Mouse (Mus musculus) megakaryocyte, embryonic 14.5 days (primary cell): Measurements from ENCODE around the gene Tmem174. TPM values are rescaled to one million over a fixed set of nuclear protein-coding genes. Genes with fewer than 3 reads are reported as not detected.

Source experiments
- H3K27me3 ChIP-seq: replicated peaks from 2 replicates; pipeline ENCODE3; 2012; ENCODE audit warnings: inconsistent platforms
- H3K36me3 ChIP-seq: replicated peaks from 2 replicates; pipeline ENCODE3; 2012; ENCODE audit warnings: low read length, inconsistent platforms, mixed read lengths
- H3K4me1 ChIP-seq: 2 replicates; pipeline ENCODE4 v1.6.1; 2012; ENCODE audit warnings: inconsistent platforms
- H3K4me3 ChIP-seq: replicated peaks from 2 replicates; pipeline ENCODE3; 2012; ENCODE audit warnings: moderate library complexity, mild to moderate bottlenecking, inconsistent platforms
- H3K9me3 ChIP-seq: 2 replicates; pipeline ENCODE4 v1.6.1; 2012; ENCODE audit warnings: inconsistent platforms
- FLI1 ChIP-seq: IDR thresholded peaks from 2 replicates; pipeline ENCODE4 v1.6.1; 2012; ENCODE audit warnings: low read length, inconsistent platforms, mixed read lengths
- GATA1 ChIP-seq: IDR thresholded peaks from 3 replicates; pipeline ENCODE4 v1.6.1; 2012; ENCODE audit warnings: mixed read lengths, low read length, inconsistent platforms, borderline replicate concordance
- polyA plus RNA-seq: library from polyadenylated mRNA; stranded (reverse); fragments of >175 nt; gene quantifications from 2 replicates; pipeline ENCODE4 v1.2.3, GENCODE M21; 2012; ENCODE audit warnings: low replicate concordance; ENCODE audit not compliant: insufficient read depth

The Tmem174 gene
- polyA plus RNA-seq, 1 experiment = not detected

DNA sequence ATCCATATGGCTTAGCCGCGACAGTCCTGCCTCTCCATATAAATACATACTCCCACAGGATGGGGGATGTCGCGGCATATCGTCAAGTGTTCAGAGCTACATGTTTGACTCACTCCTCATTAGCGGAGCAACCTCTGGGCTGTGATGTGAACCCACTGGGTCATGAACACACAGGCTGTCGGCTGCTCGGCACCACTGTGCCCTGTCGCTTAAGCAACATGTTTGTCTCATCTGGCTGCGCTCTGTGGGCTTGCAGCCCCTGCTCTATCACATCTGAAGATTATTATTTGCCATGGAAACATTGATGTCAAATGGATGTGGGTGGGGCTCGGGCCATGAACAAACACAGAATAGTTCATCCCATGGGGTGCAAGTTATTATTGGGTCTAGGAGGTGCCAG lies 33.4 kb downstream of the Tmem174 start:
- Histone ChIP-seq H3K4me3 (no peak overlapping the region), H3K4me1 (no peaks in the 10 kb centered on the region), H3K27me3 (no peaks in the 10 kb centered on the region), H3K9me3 (peaks cover 13% of the 10 kb centered on the region), H3K36me3 (no peaks in the 10 kb centered on the region)
- no peak for TF ChIP-seq FLI1
- TF ChIP-seq GATA1 = no peak

- no peaks in the 10 kb centered on the region for H3K4me1 ChIP-seq
- H3K36me3 ChIP-seq = no peaks in the 10 kb centered on the region
- H3K27me3 ChIP-seq = peaks cover 4% of the 10 kb centered on the region
- H3K4me3 ChIP-seq = no peak overlapping the region
- TF ChIP-seq FLI1 (no peak), GATA1 (no peak)
- 0 out of 2 replicates have a peak, but pooled peaks cover 6% of the 10 kb centered on the region for H3K9me3 ChIP-seq
Observed at GRCm38 (mm10) chr13:98596746-98597145, 40.5 kb downstream of the Tmem174 start.

GRCm38 (mm10) chr13:98594726-98595141 lies 42.5 kb downstream of the Tmem174 start:
- no peaks in the 10 kb centered on the region for H3K36me3 ChIP-seq
- H3K4me3 ChIP-seq = no peak overlapping the region
- TF ChIP-seq FLI1 = no peak
- H3K9me3 ChIP-seq = 0 out of 2 replicates have a peak, but pooled peaks cover 6% of the 10 kb centered on the region
- no peaks in the 10 kb centered on the region for H3K4me1 ChIP-seq
- peaks cover 12% of the 10 kb centered on the region for H3K27me3 ChIP-seq

DNA sequence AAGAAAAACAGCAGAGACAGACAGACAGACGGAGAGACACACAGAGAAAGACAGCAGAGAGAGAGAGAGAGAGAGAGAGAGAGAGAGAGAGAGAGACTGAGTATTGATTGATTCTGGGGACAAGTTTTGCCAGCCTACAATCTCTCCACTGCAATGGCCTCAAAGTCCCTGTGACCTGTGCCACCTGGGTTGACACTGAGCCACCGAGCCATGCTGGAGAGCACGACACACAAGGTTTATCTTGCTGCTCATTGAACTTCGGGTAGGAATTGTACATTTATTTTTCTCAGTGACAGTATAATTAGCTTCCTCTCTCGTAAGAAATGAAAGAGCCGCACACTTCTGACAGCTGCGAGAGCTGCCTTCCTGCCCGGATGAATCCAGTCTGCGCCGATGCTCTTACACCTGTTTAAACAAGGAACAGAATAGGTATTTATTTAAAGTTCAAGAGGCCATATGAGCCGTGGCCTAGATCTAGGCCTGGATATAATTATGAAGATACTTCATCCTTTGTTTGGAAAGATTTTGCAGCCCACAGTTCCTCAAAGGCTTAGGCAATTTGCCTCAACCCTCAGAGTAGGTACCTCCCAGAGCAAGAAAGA lies 43.2 kb downstream of the Tmem174 start:
- no peaks in the 10 kb centered on the region for H3K36me3 ChIP-seq
- peaks cover 4% of the 10 kb centered on the region for H3K4me1 ChIP-seq
- H3K27me3 ChIP-seq = peaks cover 18% of the 10 kb centered on the region
- H3K9me3 ChIP-seq = 0 out of 2 replicates have a peak, but pooled peaks cover 6% of the 10 kb centered on the region
- TF ChIP-seq FLI1 (no peak), GATA1 (no peak)
- H3K4me3 ChIP-seq = no peak overlapping the region

DNA sequence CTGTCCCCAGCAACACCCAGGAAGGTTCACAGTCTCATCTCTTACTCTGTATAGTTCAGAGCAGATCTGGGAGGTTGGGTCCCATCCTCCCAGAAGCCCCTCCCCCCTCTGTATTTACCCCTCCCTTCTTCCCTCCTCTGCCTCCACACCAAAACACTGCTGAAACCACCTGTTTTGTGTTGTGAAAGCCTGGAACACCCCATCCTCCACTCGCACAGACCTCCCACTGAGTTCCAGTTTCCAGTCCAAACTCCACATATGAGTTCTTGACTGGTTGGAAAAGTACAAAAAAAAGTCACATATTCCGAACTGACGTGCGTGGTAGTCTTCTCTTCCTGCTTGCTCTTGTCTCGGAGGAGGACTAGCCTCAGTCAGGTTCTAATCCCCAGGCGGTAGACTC lies 45.8 kb downstream of the Tmem174 start:
- Histone ChIP-seq H3K36me3 (no peaks in the 10 kb centered on the region), H3K27me3 (peaks cover 42% of the 10 kb centered on the region), H3K4me3 (no peak overlapping the region), H3K9me3 (0 out of 2 replicates have a peak, but pooled peaks cover 6% of the 10 kb centered on the region), H3K4me1 (peaks cover 15% of the 10 kb centered on the region)
- TF ChIP-seq GATA1 = no peak
- no peak for TF ChIP-seq FLI1

DNA sequence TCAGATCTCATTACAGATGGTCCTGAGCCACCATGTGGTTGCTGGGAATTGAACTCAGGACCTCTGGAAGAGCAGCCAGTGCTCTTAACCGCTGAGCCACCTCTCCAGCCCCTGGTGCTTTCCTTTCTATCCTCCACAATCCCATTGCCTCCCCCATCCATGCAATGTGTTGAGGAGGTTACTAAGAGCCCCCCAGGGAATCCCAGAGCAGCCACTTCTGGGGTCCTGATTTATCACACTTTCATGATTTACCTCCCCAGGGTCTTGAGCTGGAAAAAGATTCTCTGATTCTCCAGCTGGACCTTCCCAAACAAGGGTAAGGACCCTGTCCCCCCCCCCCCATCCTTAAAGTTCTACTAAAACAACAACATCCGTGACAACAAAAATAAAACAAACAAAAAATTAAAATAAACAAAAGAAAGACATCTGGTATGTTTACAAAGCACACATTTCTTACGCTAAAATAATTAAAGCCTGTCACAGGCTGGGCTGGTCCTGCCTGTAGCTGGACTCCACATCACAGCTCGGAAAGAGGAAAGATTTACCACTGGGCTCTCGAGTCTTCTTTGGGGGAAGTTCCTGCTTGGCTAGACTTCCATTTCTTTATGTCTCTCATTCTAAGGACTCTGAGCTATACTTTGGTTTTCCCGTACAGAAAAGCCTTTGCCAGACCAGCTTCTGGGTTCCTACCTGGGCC lies 46.4 kb downstream of the Tmem174 start:
- Histone ChIP-seq H3K36me3 (no peaks in the 10 kb centered on the region), H3K27me3 (peaks cover 45% of the 10 kb centered on the region), H3K4me1 (peaks cover 15% of the 10 kb centered on the region), H3K9me3 (0 out of 2 replicates have a peak, but pooled peaks cover 1% of the 10 kb centered on the region), H3K4me3 (no peak overlapping the region)
- TF ChIP-seq GATA1 (no peak), FLI1 (no peak)

GRCm38 (mm10) chr13:98589572-98589971 lies 47.6 kb downstream of the Tmem174 start:
- H3K4me1 ChIP-seq = peaks cover 15% of the 10 kb centered on the region
- no peaks in the 10 kb centered on the region for H3K9me3 ChIP-seq
- peaks cover 51% of the 10 kb centered on the region for H3K27me3 ChIP-seq
- no peaks in the 10 kb centered on the region for H3K36me3 ChIP-seq
- TF ChIP-seq GATA1 = no peak
- no peak for TF ChIP-seq FLI1
- no peak overlapping the region for H3K4me3 ChIP-seq

DNA sequence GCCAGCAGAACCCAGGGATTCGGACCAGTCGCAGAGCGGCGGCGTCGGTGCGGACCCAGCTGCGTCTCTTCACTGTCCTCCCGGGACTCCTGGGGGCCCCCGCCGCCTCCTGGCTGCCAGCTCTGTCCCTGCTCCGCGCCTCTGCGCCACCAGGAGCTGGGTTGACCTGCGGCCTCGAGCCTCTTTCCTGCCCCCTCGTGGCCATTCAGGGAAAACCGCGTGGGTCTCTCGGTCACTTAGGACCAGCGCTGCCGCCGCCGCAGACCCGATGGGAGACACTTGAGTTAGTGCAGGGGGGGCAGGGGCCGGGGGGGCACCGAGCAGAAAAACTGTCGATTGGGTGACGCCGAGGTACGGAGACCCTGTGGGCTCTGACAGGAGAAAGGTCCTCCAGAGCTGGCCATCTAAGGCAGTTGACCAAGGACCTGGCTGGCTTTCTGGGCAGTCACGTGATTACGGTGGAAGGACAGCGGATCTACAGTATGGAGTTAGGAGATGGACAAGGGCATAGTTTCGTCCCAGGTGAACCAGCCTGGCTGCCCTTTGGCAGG lies 48.2 kb downstream of the Tmem174 start:
- H3K9me3 ChIP-seq = no peaks in the 10 kb centered on the region
- H3K4me3 ChIP-seq = peak overlapping the region; percentile 88
- peaks cover 54% of the 10 kb centered on the region for H3K27me3 ChIP-seq
- TF ChIP-seq GATA1 = no peak
- TF ChIP-seq FLI1 = no peak
- H3K4me1 ChIP-seq = peaks cover 15% of the 10 kb centered on the region
- H3K36me3 ChIP-seq = no peaks in the 10 kb centered on the region

- Histone ChIP-seq H3K4me3 (peak overlapping the region; percentile 88), H3K27me3 (peaks cover 58% of the 10 kb centered on the region), H3K9me3 (no peaks in the 10 kb centered on the region), H3K4me1 (peaks cover 15% of the 10 kb centered on the region), H3K36me3 (no peaks in the 10 kb centered on the region)
- no peak for TF ChIP-seq GATA1
- TF ChIP-seq FLI1 = no peak
Observed at GRCm38 (mm10) chr13:98588480-98588879, 48.7 kb downstream of the Tmem174 start.

GRCm38 (mm10) chr13:98587639-98588038 lies 49.6 kb downstream of the Tmem174 start:
- no peaks in the 10 kb centered on the region for H3K36me3 ChIP-seq
- H3K9me3 ChIP-seq = no peaks in the 10 kb centered on the region
- peaks cover 57% of the 10 kb centered on the region for H3K27me3 ChIP-seq
- H3K4me1 ChIP-seq = peaks cover 15% of the 10 kb centered on the region
- TF ChIP-seq FLI1 (no peak), GATA1 (no peak)
- no peak overlapping the region for H3K4me3 ChIP-seq
